Mouse (Mus musculus) G1E (cell line): ENCODE measurements at regions not wholly inside any gene's neighbourhood (a gene's known extent, or its start where the extent isn't known, plus 50 kb on each side); places are given as distances from the start of the nearest gene placed in this dataset.

ENCODE experiments used
- CTCF ChIP-seq: IDR thresholded peaks from 2 replicates; pipeline ENCODE4 v1.5.1; 2012; ENCODE audit warnings: low read depth, low read length, inconsistent platforms, mixed read lengths
- GATA1 ChIP-seq: IDR thresholded peaks from 2 replicates; pipeline ENCODE4 v1.6.1; 2012; ENCODE audit warnings: borderline replicate concordance, low read length, inconsistent platforms, mixed read lengths
- POLR2AphosphoS5 ChIP-seq: IDR thresholded peaks from 2 replicates; pipeline ENCODE4 v1.6.1; 2012; ENCODE audit warnings: low read depth, low read length, inconsistent platforms; ENCODE audit not compliant: insufficient replicate concordance
- TAL1 ChIP-seq: conservative IDR thresholded peaks from 2 replicates; pipeline ENCODE4 v1.6.1; 2012; ENCODE audit warnings: low read depth, low read length, inconsistent platforms, mixed read lengths

- TF ChIP-seq GATA1 = no peak
- no peak for TF ChIP-seq CTCF
- no peak for TF ChIP-seq POLR2AphosphoS5
- TF ChIP-seq TAL1 = no peak
Observed at GRCm38 (mm10) chr6:31011407-31012020, 52.6 kb upstream of the Klf14 start.
